Mouse (Mus musculus): ENCODE measurements around the gene Cntfr.

Cntfr gene

GRCm38 (mm10) chr4:41677006-41677629, 19.8 kb downstream of the Cntfr start:
- DNase-seq, result peak; percentile 64 to 88

- DNase-seq, result peak in 1 of 2 experiments; percentile 41
These were observed 20.5 kb downstream of the Cntfr start for GRCm38 (mm10) chr4:41676248-41677005.

GRCm38 (mm10) chr4:41673186-41673585, 23.7 kb downstream of the Cntfr start:
- no peak for DNase-seq

GRCm38 (mm10) chr4:41672522-41672963, 24.3 kb downstream of the Cntfr start:
- DNase-seq, result no peak

GRCm38 (mm10) chr4:41671963-41672480, 24.9 kb downstream of the Cntfr start:
- DNase-seq, result no peak

- DNase-seq, result no peak
These were observed 25.4 kb downstream of the Cntfr start for GRCm38 (mm10) chr4:41671500-41671899.

- DNase-seq, result no peak
These were observed 26.1 kb downstream of the Cntfr start for GRCm38 (mm10) chr4:41670836-41671235.

- DNase-seq, result no peak
These were observed 30.2 kb downstream of the Cntfr start for GRCm38 (mm10) chr4:41666646-41667045.

GRCm38 (mm10) chr4:41665009-41665675, 31.7 kb downstream of the Cntfr start:
- DNase-seq, result no peak

GRCm38 (mm10) chr4:41664533-41664932, 32.4 kb downstream of the Cntfr start:
- no peak for DNase-seq

- DNase-seq, result no peak
These were observed 33.3 kb downstream of the Cntfr start for GRCm38 (mm10) chr4:41663614-41664013.

GRCm38 (mm10) chr4:41662723-41663122, 34.2 kb downstream of the Cntfr start:
- DNase-seq, result no peak

- no peak for DNase-seq
These were observed 35.9 kb downstream of the Cntfr start for GRCm38 (mm10) chr4:41660851-41661430.

GRCm38 (mm10) chr4:41659556-41659955, 37.3 kb downstream of the Cntfr start:
- no peak for DNase-seq

- no peak for DNase-seq
These were observed 38.1 kb downstream of the Cntfr start for GRCm38 (mm10) chr4:41658566-41659384.

GRCm38 (mm10) chr4:41655525-41655924, 41.4 kb downstream of the Cntfr start:
- no peak for DNase-seq

GRCm38 (mm10) chr4:41654217-41654616, 42.7 kb downstream of the Cntfr start:
- DNase-seq, result peak; percentile 63 to 74

- DNase-seq, result no peak
These were observed 43.2 kb downstream of the Cntfr start for GRCm38 (mm10) chr4:41653730-41654129.

- peak; percentile 70 to 80 for DNase-seq
These were observed 43.6 kb downstream of the Cntfr start for GRCm38 (mm10) chr4:41653296-41653695.

- no peak for DNase-seq
These were observed 48.3 kb downstream of the Cntfr start for GRCm38 (mm10) chr4:41648627-41649026.

GRCm38 (mm10) chr4:41648157-41648556, 48.7 kb downstream of the Cntfr start:
- DNase-seq, result no peak

- DNase-seq, result peak; percentile 32 to 65
These were observed 51.4 kb downstream of the Cntfr start for GRCm38 (mm10) chr4:41645488-41645887.
